Mouse (Mus musculus): ENCODE results near the gene Batf. TPM values are rescaled to one million over a fixed set of nuclear protein-coding genes. Genes with fewer than 3 reads are reported as not detected.

The Batf gene
- total RNA-seq (2023), result 37.7 TPM

DNA sequence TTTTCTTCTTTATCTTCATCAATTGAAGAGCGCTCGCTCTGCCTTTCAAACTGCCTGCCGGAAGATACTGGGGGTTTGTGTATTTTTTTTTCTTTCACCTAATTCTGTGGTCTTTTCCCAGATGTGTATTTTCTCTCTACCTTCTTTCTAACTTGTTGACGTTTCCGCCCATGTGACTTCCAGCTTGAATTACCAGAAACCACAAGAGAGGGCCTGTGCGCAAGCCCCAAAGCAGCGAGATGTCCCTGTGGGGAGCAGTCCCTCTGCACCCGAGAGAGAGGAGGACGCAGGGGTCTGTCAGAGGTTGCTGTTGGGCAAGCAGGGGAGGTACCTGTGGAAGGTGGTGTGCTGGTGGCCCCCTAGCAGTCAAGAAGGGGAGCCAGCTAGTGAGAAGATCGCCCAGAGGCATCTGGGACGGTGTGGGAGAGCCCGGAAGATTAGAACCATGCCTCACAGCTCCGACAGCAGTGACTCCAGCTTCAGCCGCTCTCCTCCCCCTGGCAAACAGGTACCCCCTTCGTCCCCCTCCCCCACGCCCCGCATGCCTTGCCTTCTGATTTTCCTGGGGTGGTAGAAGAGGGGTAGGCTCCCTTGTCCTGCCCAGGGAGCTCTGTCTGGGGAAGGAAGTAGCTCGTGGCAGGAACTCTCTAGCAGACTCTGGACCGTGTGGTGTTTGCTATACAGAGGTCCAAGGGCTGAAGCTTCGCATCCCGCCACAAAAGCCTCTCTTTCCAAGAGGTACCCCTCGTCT is at the start of gene Batf:
Gene Batf, plus strand, starts transcription at position 204 of the 751 bp plus-strand sequence.

DNA sequence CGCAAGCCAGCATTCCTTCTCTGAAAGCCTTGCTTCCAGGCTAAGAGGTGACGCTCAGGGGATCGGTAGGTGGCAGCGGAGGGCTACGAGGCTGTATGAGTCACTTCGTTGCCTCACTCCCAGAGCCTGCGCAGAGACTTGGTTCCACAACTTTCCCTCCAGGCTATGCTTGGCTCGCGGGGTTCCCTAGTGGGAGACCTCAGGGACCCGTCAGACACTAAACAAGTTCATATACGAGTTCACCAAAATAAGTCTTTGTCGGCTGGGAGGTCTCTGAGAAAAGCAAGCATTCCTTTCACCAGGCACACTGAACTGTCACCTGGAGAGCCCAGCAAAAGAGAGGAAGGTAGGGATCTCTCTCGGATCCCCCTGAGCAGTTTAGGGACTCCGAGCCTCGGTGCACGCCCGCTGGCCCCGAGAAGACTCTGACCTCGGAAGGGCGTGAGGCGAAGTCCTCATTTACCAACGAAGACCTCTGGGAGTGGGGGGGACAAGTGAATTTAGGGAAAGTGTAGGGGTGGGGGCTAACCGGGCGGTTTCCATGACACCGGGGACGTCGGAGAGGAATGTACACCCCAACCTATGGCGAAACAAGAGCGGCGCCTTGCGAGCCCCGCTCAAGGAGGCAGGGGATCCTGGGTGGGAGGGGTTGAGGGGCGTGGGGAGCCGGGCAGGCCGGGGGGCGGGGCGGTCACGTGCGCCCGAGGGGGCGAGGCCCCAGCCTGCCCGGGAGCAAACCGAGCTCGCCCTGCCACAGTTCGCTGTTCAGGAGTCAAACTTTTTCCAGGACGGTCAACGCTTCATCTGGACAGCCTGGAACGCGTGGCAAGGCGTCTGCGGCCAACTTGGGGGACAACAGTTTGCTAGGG is 59.6 kb downstream of the Batf start, which contains the start of gene Flvcr2:
Gene Flvcr2, plus strand, starts transcription at position 713 of the 869 bp plus-strand sequence.

Other genes starting within 250 kb of the Batf start
- gene Fos, start 212.8 kb upstream of the Batf start, total RNA-seq (2023), result 445 TPM
- 2.2 TPM for gene Jdp2, start 87.6 kb upstream of the Batf start, total RNA-seq (2023)
- not detected for gene Flvcr2, start 59.9 kb downstream of the Batf start, total RNA-seq (2023)
- gene Erg28, start 137.9 kb downstream of the Batf start, total RNA-seq (2023), result 27.5 TPM
- 22.3 TPM for gene Ttll5, start 138.0 kb downstream of the Batf start, total RNA-seq (2023)

Measured in CD4-positive naive resting alpha-beta T cell, adult 76 days (primary cell).